In the genomic region with DNA sequence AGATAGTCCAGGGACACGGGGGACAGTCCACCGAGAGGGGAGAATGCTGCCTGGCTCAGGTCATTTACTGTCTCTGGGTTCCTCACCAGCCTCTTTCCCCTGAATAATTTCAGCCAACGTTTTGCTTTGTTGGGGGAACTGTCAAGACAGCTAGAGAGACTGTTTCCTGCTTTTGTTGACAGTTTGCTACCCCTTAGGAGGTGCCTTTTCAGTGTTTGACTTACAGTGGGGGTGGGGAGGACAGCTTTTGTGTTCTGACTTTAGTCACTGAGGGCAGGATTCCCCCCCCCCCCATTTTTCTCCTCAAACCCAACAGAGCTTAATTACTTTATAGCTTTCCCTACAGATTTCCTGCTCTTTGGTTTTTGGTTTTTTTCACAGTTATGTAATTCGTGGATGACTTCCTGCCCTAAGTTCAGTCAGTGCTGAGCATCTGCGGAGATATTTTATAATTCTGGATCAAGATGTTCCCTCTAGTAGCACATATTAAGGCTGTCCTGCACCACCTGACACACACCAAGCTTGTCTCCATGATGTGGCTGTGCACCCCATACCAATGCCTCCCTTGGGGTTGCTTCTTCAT, we compare ENCODE assay signal across 30 mouse cellular contexts. TPM values are rescaled to one million over a fixed set of nuclear protein-coding genes. Genes with fewer than 3 reads are reported as not detected.
A peak's percentile ranks its signal among the peaks of the same experiment; 100 is the strongest.
DNase-seq lines count a peak whose midpoint lies in the region; ATAC-seq and TF ChIP-seq lines count a peak whose summit lies in the region.
"Had no signal": no experiment of that assay in that cellular context is flagged by ENCODE, and none has a peak within 500 bp of the region (broad histone marks: within the 10 kb centered on the region; RNA-seq: fewer than 3 reads in every experiment).

No protein-coding gene starts in this region.

- no peak for DNase-seq in heart, embryonic 10.5 days (ENCODE audit: low spot score)
- DNase-seq in heart, postnatal 10 days: no peak
- peak; percentile 39 for DNase-seq in T-cell, adult 2 months (ENCODE audit: low spot score)
- DNase-seq in naive thymus-derived CD4-positive, alpha-beta T cell, adult 2 months (ENCODE audit: low read depth): peak; percentile 49
- no peak for DNase-seq in liver, postnatal 0 days
- DNase-seq in left cerebral cortex, postnatal 14 days (ENCODE audit: low spot score in 2 of 2): no peak
- DNase-seq: cerebellum, postnatal 25 days; gastrocnemius, postnatal 14 days; midbrain, embryonic 14.5 days; right cerebral cortex, postnatal 14 days had no signal

- no peak overlapping the region for H3K9ac ChIP-seq in liver, postnatal 0 days (replicated peaks)
- H3K9ac ChIP-seq: forebrain, embryonic 12.5 days; hindbrain, embryonic 13.5 days; intestine, embryonic 15.5 days; limb, embryonic 15.5 days; neural tube, embryonic 15.5 days; stomach, embryonic 15.5 days had no signal

- ATAC-seq in CD4-positive, CD25-positive, alpha-beta regulatory T cell, adult 4 months: peak; percentile 73
- ATAC-seq in liver, postnatal 0 days: no peak
- no peak for ATAC-seq in erythroid progenitor cell, adult 5-6 weeks (replicated peaks; ENCODE audit: low FRiP score, poor library complexity, severe bottlenecking)
- ATAC-seq: lung, postnatal 0 days had no signal

- H3K4me2 ChIP-seq in liver, postnatal 0 days (ENCODE audit: low read depth, low read length): no peak overlapping the region
- H3K4me2 ChIP-seq: forebrain, embryonic 12.5 days; hindbrain, embryonic 13.5 days; intestine, embryonic 15.5 days; limb, embryonic 15.5 days; liver, embryonic 15.5 days; neural tube, embryonic 15.5 days; stomach, embryonic 15.5 days had no signal

- H3K4me3 ChIP-seq in heart, embryonic 10.5 days: no peak overlapping the region
- no peak overlapping the region for H3K4me3 ChIP-seq in liver, postnatal 0 days (ENCODE audit: low read depth, low read length)
- H3K4me3 ChIP-seq: embryonic facial prominence, embryonic 10.5 days; forebrain, embryonic 12.5 days; hindbrain, embryonic 13.5 days; intestine, embryonic 15.5 days; limb, embryonic 15.5 days; liver, embryonic 15.5 days; myocyte; neural tube, embryonic 15.5 days; stomach, embryonic 15.5 days had no signal

- H3K27ac ChIP-seq in heart, embryonic 10.5 days: 0 out of 2 replicates have a peak overlapping the region, but pooled peaks have one; percentile 16
- no peak overlapping the region for H3K27ac ChIP-seq in liver, postnatal 0 days (ENCODE audit: low read depth)
- H3K27ac ChIP-seq: embryonic facial prominence, embryonic 10.5 days; forebrain, embryonic 12.5 days; hindbrain, embryonic 13.5 days; intestine, embryonic 15.5 days; limb, embryonic 15.5 days; liver, embryonic 15.5 days; neural tube, embryonic 15.5 days; stomach, embryonic 15.5 days had no signal

- intact Hi-C loops in heart, postnatal 10 days (cut with DNase I): no loop called here
- intact Hi-C loops in left cerebral cortex, postnatal 14 days (cut with DNase I): no loop called here

- TF ChIP-seq EP300 in liver, postnatal 0 days (IDR thresholded peaks at IDR 0.05; ENCODE audit: low read depth): no peak

- no peaks in the 10 kb centered on the region for H3K36me3 ChIP-seq in heart, embryonic 10.5 days
- no peaks in the 10 kb centered on the region for H3K36me3 ChIP-seq in liver, postnatal 0 days (replicated peaks; ENCODE audit: insufficient read depth, low read length)
- H3K36me3 ChIP-seq: embryonic facial prominence, embryonic 10.5 days; forebrain, embryonic 12.5 days; hindbrain, embryonic 13.5 days; intestine, embryonic 15.5 days; limb, embryonic 15.5 days; liver, embryonic 15.5 days; neural tube, embryonic 15.5 days; stomach, embryonic 15.5 days had no signal

- peaks cover 33% of the 10 kb centered on the region for H3K4me1 ChIP-seq in heart, embryonic 10.5 days
- H3K4me1 ChIP-seq in liver, postnatal 0 days (ENCODE audit: insufficient read depth): peaks cover 9% of the 10 kb centered on the region
- H3K4me1 ChIP-seq: forebrain, embryonic 12.5 days; hindbrain, embryonic 13.5 days; limb, embryonic 15.5 days; neural tube, embryonic 15.5 days; stomach, embryonic 15.5 days had no signal

- peaks cover 8% of the 10 kb centered on the region; the same call in 1 of the 2 replicates for H3K27me3 ChIP-seq in heart, embryonic 10.5 days (ENCODE audit: insufficient read depth, poor library complexity, severe bottlenecking)
- no peaks in the 10 kb centered on the region for H3K27me3 ChIP-seq in liver, postnatal 0 days (ENCODE audit: insufficient read depth, low read length)
- H3K27me3 ChIP-seq: forebrain, embryonic 12.5 days; hindbrain, embryonic 13.5 days; intestine, embryonic 15.5 days; limb, embryonic 15.5 days; neural tube, embryonic 15.5 days; stomach, embryonic 15.5 days had no signal

- WGBS in heart, embryonic 10.5 days: 49% methylated on average over 5 of the region's 5 CpGs
- 25% methylated on average over 5 of the region's 5 CpGs for WGBS in liver, postnatal 0 days (ENCODE audit: insufficient replicate concordance)

- no peaks in the 10 kb centered on the region for H3K9me3 ChIP-seq in heart, embryonic 10.5 days
- H3K9me3 ChIP-seq in liver, postnatal 0 days (ENCODE audit: low read length): no peaks in the 10 kb centered on the region
- H3K9me3 ChIP-seq: embryonic facial prominence, embryonic 10.5 days; forebrain, embryonic 12.5 days; hindbrain, embryonic 13.5 days; intestine, embryonic 15.5 days; limb, embryonic 15.5 days; liver, embryonic 15.5 days; neural tube, embryonic 15.5 days; stomach, embryonic 15.5 days had no signal

- TF ChIP-seq CTCF in liver, postnatal 0 days (IDR thresholded peaks at IDR 0.05; ENCODE audit: low read depth): no peak

RNA-seq across cellular contexts. Expression of a gene that starts 8.7 kb away (rescaled TPM):
- 8.2 and 8.8 TPM in 2 replicates for polyA plus RNA-seq in heart, embryonic 10.5 days (2016; fragmentation: Nextera tagmentation; extraction: Ambion mirVana)
- 10 to 100 TPM; 12.1 to 12.2 TPM for total RNA-seq in heart, postnatal 10 days (2021)
- 1 to 10 TPM; 5.3 to 7.4 TPM for polyA plus RNA-seq in CD4-positive, CD25-positive, alpha-beta regulatory T cell, adult 4 months (2017; shearing (Covaris generic))
- polyA plus RNA-seq in liver, postnatal 0 days (2015; fragmentation: Nextera tagmentation; extraction: Ambion mirVana): 1.6 and 2.2 TPM in 2 replicates
- total RNA-seq in erythroid progenitor cell, adult 5-6 weeks (2015; ENCODE audit: low replicate concordance): 3.2 and 5.0 TPM in 2 replicates
- 6.1 and 6.2 TPM in 2 replicates for total RNA-seq in erythroid progenitor cell, adult 5-6 weeks (2017; ENCODE audit: low replicate concordance)
- 10 to 100 TPM; 16.9 to 19.7 TPM for total RNA-seq in left cerebral cortex, postnatal 14 days (2021)

RNA-seq across cellular contexts. Expression of a gene that starts 20.6 kb away (rescaled TPM):
- 143 and 154 TPM in 2 replicates for polyA plus RNA-seq in heart, embryonic 10.5 days (2016; fragmentation: Nextera tagmentation; extraction: Ambion mirVana)
- 100 to 1,000 TPM; 130 to 134 TPM for total RNA-seq in heart, postnatal 10 days (2021)
- polyA plus RNA-seq in CD4-positive, CD25-positive, alpha-beta regulatory T cell, adult 4 months (2017; shearing (Covaris generic)): 1,000 to 10,000 TPM; 7,747 to 9,345 TPM
- polyA plus RNA-seq in liver, postnatal 0 days (2015; fragmentation: Nextera tagmentation; extraction: Ambion mirVana): 1,317 and 1,377 TPM in 2 replicates
- 1,990 and 2,125 TPM in 2 replicates for total RNA-seq in erythroid progenitor cell, adult 5-6 weeks (2015; ENCODE audit: low replicate concordance)
- 900 and 923 TPM in 2 replicates for total RNA-seq in erythroid progenitor cell, adult 5-6 weeks (2017; ENCODE audit: low replicate concordance)
- 10 to 100 TPM; 80.6 to 91.8 TPM for total RNA-seq in left cerebral cortex, postnatal 14 days (2021)

RNA-seq across cellular contexts. Expression of a gene that starts 33.6 kb away (rescaled TPM):
- polyA plus RNA-seq in heart, embryonic 10.5 days (2016; fragmentation: Nextera tagmentation; extraction: Ambion mirVana): 0.11 TPM in 1 of 2 replicates, not detected in the other
- not detected for total RNA-seq in heart, postnatal 10 days (2021)
- polyA plus RNA-seq in CD4-positive, CD25-positive, alpha-beta regulatory T cell, adult 4 months (2017; shearing (Covaris generic)): under 1 TPM in 1 of 2 experiments, not detected in 1; 0.35 TPM
- polyA plus RNA-seq in liver, postnatal 0 days (2015; fragmentation: Nextera tagmentation; extraction: Ambion mirVana): not detected in 2 replicates
- 1.4 TPM in 1 of 2 replicates, not detected in the other for total RNA-seq in erythroid progenitor cell, adult 5-6 weeks (2015; ENCODE audit: low replicate concordance)
- 1.7 TPM in 1 of 2 replicates, not detected in the other for total RNA-seq in erythroid progenitor cell, adult 5-6 weeks (2017; ENCODE audit: low replicate concordance)
- total RNA-seq in left cerebral cortex, postnatal 14 days (2021): not detected
- total RNA-seq: gastrocnemius, postnatal 14 days; layer of hippocampus, adult 8-10 months; left cerebral cortex, postnatal 36 days; megakaryocyte, adult 5-6 weeks had no signal
- polyA plus RNA-seq: embryonic facial prominence, embryonic 10.5 days; forebrain, embryonic 12.5 days; heart, embryonic 16.5 days; hindbrain, embryonic 13.5 days; intestine, embryonic 15.5 days; kidney, embryonic 16.5 days; liver, embryonic 15.5 days; lung, postnatal 0 days; midbrain, embryonic 14.5 days; neural tube, embryonic 15.5 days; stomach, embryonic 15.5 days had no signal

RNA-seq across cellular contexts. Expression of a gene that starts 59.1 kb away (rescaled TPM):
- polyA plus RNA-seq in heart, embryonic 10.5 days (2016; fragmentation: Nextera tagmentation; extraction: Ambion mirVana): 0.05 TPM in 1 of 2 replicates, not detected in the other
- total RNA-seq in heart, postnatal 10 days (2021): not detected
- polyA plus RNA-seq in CD4-positive, CD25-positive, alpha-beta regulatory T cell, adult 4 months (2017; shearing (Covaris generic)): 1 to 10 TPM; 1.2 to 1.5 TPM
- 0.14 and 0.18 TPM in 2 replicates for polyA plus RNA-seq in liver, postnatal 0 days (2015; fragmentation: Nextera tagmentation; extraction: Ambion mirVana)
- total RNA-seq in erythroid progenitor cell, adult 5-6 weeks (2015; ENCODE audit: low replicate concordance): not detected in 2 replicates
- not detected in 2 replicates for total RNA-seq in erythroid progenitor cell, adult 5-6 weeks (2017; ENCODE audit: low replicate concordance)
- total RNA-seq in left cerebral cortex, postnatal 14 days (2021): under 1 TPM in 1 of 2 experiments, not detected in 1; 0.13 TPM
- total RNA-seq: adrenal gland, adult 18-20 months; gastrocnemius, postnatal 14 days; heart, adult 8-10 months; left cerebral cortex, postnatal 36 days; megakaryocyte, adult 5-6 weeks had no signal
- polyA plus RNA-seq: forebrain, embryonic 12.5 days; hindbrain, embryonic 13.5 days; intestine, embryonic 15.5 days; kidney, embryonic 16.5 days; limb, embryonic 15.5 days; lung, postnatal 0 days; midbrain, embryonic 14.5 days; neural tube, embryonic 15.5 days; stomach, embryonic 15.5 days had no signal

RNA-seq across cellular contexts. Expression of a gene that starts 59.2 kb away (rescaled TPM):
- not detected in 2 replicates for polyA plus RNA-seq in heart, embryonic 10.5 days (2016; fragmentation: Nextera tagmentation; extraction: Ambion mirVana)
- total RNA-seq in heart, postnatal 10 days (2021): not detected
- polyA plus RNA-seq in CD4-positive, CD25-positive, alpha-beta regulatory T cell, adult 4 months (2017; shearing (Covaris generic)): not detected
- polyA plus RNA-seq in liver, postnatal 0 days (2015; fragmentation: Nextera tagmentation; extraction: Ambion mirVana): not detected in 2 replicates
- total RNA-seq in erythroid progenitor cell, adult 5-6 weeks (2015; ENCODE audit: low replicate concordance): not detected in 2 replicates
- not detected in 2 replicates for total RNA-seq in erythroid progenitor cell, adult 5-6 weeks (2017; ENCODE audit: low replicate concordance)
- not detected for total RNA-seq in left cerebral cortex, postnatal 14 days (2021)
- total RNA-seq: adrenal gland, adult 18-20 months; gastrocnemius, postnatal 14 days; heart, adult 8-10 months; layer of hippocampus, adult 8-10 months; left cerebral cortex, postnatal 36 days; megakaryocyte, adult 5-6 weeks had no signal
- polyA plus RNA-seq: embryonic facial prominence, embryonic 10.5 days; forebrain, embryonic 12.5 days; frontal cortex, adult 2 months; heart, embryonic 16.5 days; hindbrain, embryonic 13.5 days; intestine, embryonic 15.5 days; kidney, embryonic 16.5 days; limb, embryonic 15.5 days; liver, embryonic 15.5 days; lung, postnatal 0 days; midbrain, embryonic 14.5 days; myocyte; neural tube, embryonic 15.5 days; stomach, embryonic 15.5 days had no signal

Comparison
In these comparisons a context has a peak if more than half of its experiments do, and no peak if none do; other contexts are left out.
1. DNase-seq: peak in T-cell, adult 2 months (single experiment) and naive thymus-derived CD4-positive, alpha-beta T cell, adult 2 months (single experiment); none in heart, embryonic 10.5 days (single experiment), heart, postnatal 10 days (0 of 2), liver, postnatal 0 days (single experiment) and left cerebral cortex, postnatal 14 days (0 of 2).
2. RNA of a gene that starts 20.6 kb away (total RNA-seq): 900 to 2,125 TPM in erythroid progenitor cell, adult 5-6 weeks; 130 to 134 TPM in heart, postnatal 10 days and 80.6 to 91.8 TPM in left cerebral cortex, postnatal 14 days; every median in the first group is over 4 times any median in the second.